Mouse (Mus musculus): Measurements from ENCODE around the gene Gon4l.

DNA sequence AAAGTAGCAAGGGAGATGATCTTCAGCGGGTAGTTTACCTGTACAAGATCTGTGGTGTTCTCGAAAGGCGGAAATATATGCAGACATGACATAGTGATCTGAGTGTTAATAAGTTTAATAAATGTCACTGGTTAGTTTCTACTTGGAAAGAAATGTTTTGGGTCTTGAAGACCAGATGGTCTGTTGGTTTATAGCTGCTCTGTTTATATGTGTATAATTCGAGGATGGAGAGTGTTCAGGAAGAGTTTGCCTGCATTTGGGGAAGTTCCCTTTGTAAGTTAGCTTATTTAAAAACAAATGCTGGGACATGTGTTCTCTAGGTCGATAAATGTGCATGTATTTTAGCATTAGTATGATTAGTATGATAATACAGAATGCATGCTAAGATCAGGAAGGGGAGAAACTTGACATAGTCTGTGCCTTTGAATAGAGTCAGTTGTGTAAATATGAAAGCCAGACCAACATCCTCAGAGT is 116.3 kb downstream of the Gon4l start:
- TF ChIP-seq CTCF (IDR thresholded peaks at IDR 0.05; ENCODE audit: control insufficient read depth, insufficient read depth, insufficient read length) (no peak), CEBPB (IDR thresholded peaks at IDR 0.05; ENCODE audit: low read depth) (no peak), MAX (IDR thresholded peaks at IDR 0.05) (no peak), USF1 (IDR thresholded peaks at IDR 0.05; ENCODE audit: low read depth) (no peak), MYOD1 (IDR thresholded peaks at IDR 0.05; ENCODE audit: control insufficient read depth, insufficient read length, low read depth) (no peak), MYOG (IDR thresholded peaks at IDR 0.05; ENCODE audit: control insufficient read depth, extremely low read depth, insufficient read length) (no peak), FOSL1 (IDR thresholded peaks at IDR 0.05; ENCODE audit: insufficient read depth, low read length, poor library complexity, severe bottlenecking) (no peak)

Data from C2C12 (cell line).